Mouse (Mus musculus): ENCODE results near the gene Cyren. TPM values are rescaled to one million over a fixed set of nuclear protein-coding genes. Genes with fewer than 3 reads are reported as not detected.

Gene Cyren
- total RNA-seq (2021) = 1 to 10 TPM; 5.6 to 7.2 TPM
- long read RNA-seq, experiment 1, partial matches to known transcripts = 2 of 9 reads
- long read RNA-seq, experiment 1, other reads (novel, unspliced or antisense) = 7 of 9 reads
- long read RNA-seq, experiment 2, partial matches to known transcripts = 1 of 3 reads
- long read RNA-seq, experiment 2, other reads (novel, unspliced or antisense) = 2 of 3 reads

GRCm38 (mm10) chr6:34877509-34878321, at the start of gene Cyren:
Gene Cyren (minus strand): TSS chr6:34878060.
- intact Hi-C loops (cut with DNase I) = loop anchor here (1.0 to 5.0 kb wide), 4 partner anchors 33 to 585 kb away; partner anchors contain the start of genes Agbl3 and Wdr91
- TF ChIP-seq CTCF (IDR thresholded peaks at IDR 0.05) = peak; percentile 73
- peak within 1 kb of the TSS; percentile 74 for H3K4me3 ChIP-seq
- peak within 1 kb of the TSS; percentile 96 for H3K27ac ChIP-seq
- DNase-seq (ENCODE audit: extremely low spot score in 1 of 2, low spot score in 2 of 2) = peak; percentile 89 to 91

- Histone ChIP-seq H3K27ac (no peak overlapping the region), H3K4me3 (no peak overlapping the region)
- TF ChIP-seq CTCF (IDR thresholded peaks at IDR 0.05) = no peak
- DNase-seq (ENCODE audit: extremely low spot score in 1 of 2, low spot score in 2 of 2) = no peak
- intact Hi-C loops (cut with DNase I) = loop anchor here (5.0 kb wide), 1 partner anchor 415 kb away; no protein-coding TSS in a partner anchor
These were observed 49.7 kb upstream of the Cyren start for GRCm38 (mm10) chr6:34927594-34927993.

GRCm38 (mm10) chr6:34927156-34927555, 49.3 kb upstream of the Cyren start:
- Histone ChIP-seq H3K27ac (no peak overlapping the region), H3K4me3 (no peak overlapping the region)
- TF ChIP-seq CTCF (IDR thresholded peaks at IDR 0.05) = peak; percentile 91
- peak; percentile 59 to 69 for DNase-seq (ENCODE audit: extremely low spot score in 1 of 2, low spot score in 2 of 2)
- intact Hi-C loops (cut with DNase I) = loop anchor here (5.0 kb wide), 1 partner anchor 415 kb away; no protein-coding TSS in a partner anchor

GRCm38 (mm10) chr6:34921941-34922340, 44.1 kb upstream of the Cyren start:
- H3K27ac ChIP-seq = no peak overlapping the region
- TF ChIP-seq CTCF (IDR thresholded peaks at IDR 0.05) = peak; percentile 46
- intact Hi-C loops (cut with DNase I) = no loop called here
- DNase-seq (ENCODE audit: extremely low spot score in 1 of 2, low spot score in 2 of 2) = no peak
- no peak overlapping the region for H3K4me3 ChIP-seq

GRCm38 (mm10) chr6:34920631-34921030, 42.8 kb upstream of the Cyren start:
- no peak for DNase-seq (ENCODE audit: extremely low spot score in 1 of 2, low spot score in 2 of 2)
- intact Hi-C loops (cut with DNase I) = no loop called here
- H3K4me3 ChIP-seq = no peak overlapping the region
- TF ChIP-seq CTCF (IDR thresholded peaks at IDR 0.05) = no peak
- no peak overlapping the region for H3K27ac ChIP-seq

- no peak for TF ChIP-seq CTCF (IDR thresholded peaks at IDR 0.05)
- DNase-seq (ENCODE audit: extremely low spot score in 1 of 2, low spot score in 2 of 2) = no peak
- Histone ChIP-seq H3K4me3 (no peak within 1 kb of the TSS), H3K27ac (no peak within 1 kb of the TSS)
- intact Hi-C loops (cut with DNase I) = no loop called here
These were observed 42.1 kb upstream of the Cyren start, which contains the start of gene Stra8 for GRCm38 (mm10) chr6:34919956-34920355. Gene Stra8 (plus strand): TSS chr6:34920163.

- Histone ChIP-seq H3K27ac (no peak overlapping the region), H3K4me3 (no peak overlapping the region)
- intact Hi-C loops (cut with DNase I) = no loop called here
- DNase-seq (ENCODE audit: extremely low spot score in 1 of 2, low spot score in 2 of 2) = no peak
- TF ChIP-seq CTCF (IDR thresholded peaks at IDR 0.05) = no peak
These were observed 41.3 kb upstream of the Cyren start for GRCm38 (mm10) chr6:34919146-34919545.

GRCm38 (mm10) chr6:34914462-34914861, 36.6 kb upstream of the Cyren start:
- no peak for TF ChIP-seq CTCF (IDR thresholded peaks at IDR 0.05)
- intact Hi-C loops (cut with DNase I) = no loop called here
- DNase-seq (ENCODE audit: extremely low spot score in 1 of 2, low spot score in 2 of 2) = no peak
- H3K27ac ChIP-seq = no peak overlapping the region
- H3K4me3 ChIP-seq = no peak overlapping the region

- intact Hi-C loops (cut with DNase I) = no loop called here
- H3K4me3 ChIP-seq = no peak overlapping the region
- no peak overlapping the region for H3K27ac ChIP-seq
- DNase-seq (ENCODE audit: extremely low spot score in 1 of 2, low spot score in 2 of 2) = no peak
- no peak for TF ChIP-seq CTCF (IDR thresholded peaks at IDR 0.05)
These were observed 35.6 kb upstream of the Cyren start for GRCm38 (mm10) chr6:34913341-34914040.

- intact Hi-C loops (cut with DNase I) = loop anchor here (2.0 kb wide), 1 partner anchor 32 kb away; the partner anchor contains the start of gene Cyren
- no peak; the same call in 1 of the 2 replicates for TF ChIP-seq CTCF (IDR thresholded peaks at IDR 0.05)
- peak within 1 kb of the TSS; percentile 88 for H3K27ac ChIP-seq
- peak within 1 kb of the TSS; percentile 92 for H3K4me3 ChIP-seq
- peak; percentile 93 for DNase-seq (ENCODE audit: extremely low spot score in 1 of 2, low spot score in 2 of 2)
These were observed 32.7 kb upstream of the Cyren start, which contains the start of gene Wdr91 for GRCm38 (mm10) chr6:34910371-34911219. Gene Wdr91 (minus strand): TSS chr6:34910876.

Data from left cerebral cortex, adult 2 months (tissue).